Mouse (Mus musculus) olfactory bulb, adult 2 months (tissue): ENCODE data around the gene Trim38. TPM values are rescaled to one million over a fixed set of nuclear protein-coding genes. Genes with fewer than 3 reads are reported as not detected.

Experiments
- H3K27ac ChIP-seq: fragments of 200-500 bp; 2 replicates; pipeline ENCODE4 v1.5.1; 2012; ENCODE audit warnings: low read depth, low read length; ENCODE audit not compliant: insufficient read depth
- H3K4me1 ChIP-seq: fragments of 200-500 bp; 2 replicates; pipeline ENCODE4 v1.6.1; 2012; ENCODE audit warnings: low read length; ENCODE audit not compliant: control insufficient read depth, insufficient read depth
- H3K4me3 ChIP-seq: fragments of 200-500 bp; 2 replicates; pipeline ENCODE4 v1.5.1; 2012; ENCODE audit warnings: mild to moderate bottlenecking, low read depth, low read length, moderate library complexity; ENCODE audit not compliant: insufficient read depth
- CTCF ChIP-seq: fragments of 200-500 bp; IDR thresholded peaks from 2 replicates; pipeline ENCODE4 v1.5.1; 2012; ENCODE audit warnings: low read depth, mild to moderate bottlenecking, low read length, moderate library complexity; ENCODE audit not compliant: insufficient read depth
- POLR2A ChIP-seq: fragments of 200-500 bp; IDR thresholded peaks from 2 replicates; pipeline ENCODE4 v1.6.1; 2012; ENCODE audit warnings: mild to moderate bottlenecking, low read depth, low read length, moderate library complexity; ENCODE audit not compliant: insufficient read depth
- WGBS: fragments of 180-500 bp; shearing (Covaris S2); methylation state at CpG from one replicate; pipeline ENCODE4 v1.1.7; 2018; 5-methylcytosine and 5-hydroxymethylcytosine counted together
- polyA plus RNA-seq: library from polyadenylated mRNA; stranded (reverse); fragments of >200 nt; gene quantifications from 2 replicates; pipeline ENCODE4 v1.2.4, GENCODE M21; 2012; ENCODE audit warnings: low replicate concordance; ENCODE audit not compliant: missing spikeins, insufficient read depth, insufficient read length

Trim38 gene
- polyA plus RNA-seq, 1 experiment = not detected

DNA sequence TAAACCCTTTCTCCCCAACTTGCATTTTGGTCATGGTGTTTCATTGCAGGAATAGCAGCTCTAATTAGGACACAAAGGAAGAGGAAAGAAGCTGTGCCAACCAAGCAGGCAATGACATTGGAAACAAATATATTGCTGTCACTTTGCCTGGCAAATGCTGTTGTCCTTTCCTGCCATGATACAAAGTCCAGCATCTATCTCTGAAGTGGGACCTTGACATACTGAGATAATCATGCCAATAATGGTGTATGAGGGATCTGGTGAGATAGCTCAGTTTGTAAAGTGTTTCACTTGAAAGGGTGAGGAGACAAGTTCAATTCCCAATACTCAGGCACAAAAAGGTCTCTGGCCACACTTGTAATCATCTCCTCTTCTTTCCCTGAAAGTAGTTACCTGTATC is 2.9 kb upstream of the Trim38 start:
- no peak overlapping the region for H3K4me3 ChIP-seq
- no peak overlapping the region for H3K27ac ChIP-seq
- peaks cover 3% of the 10 kb centered on the region; the same call in 1 of the 2 replicates for H3K4me1 ChIP-seq
- TF ChIP-seq CTCF = no peak
- no peak for TF ChIP-seq POLR2A

DNA sequence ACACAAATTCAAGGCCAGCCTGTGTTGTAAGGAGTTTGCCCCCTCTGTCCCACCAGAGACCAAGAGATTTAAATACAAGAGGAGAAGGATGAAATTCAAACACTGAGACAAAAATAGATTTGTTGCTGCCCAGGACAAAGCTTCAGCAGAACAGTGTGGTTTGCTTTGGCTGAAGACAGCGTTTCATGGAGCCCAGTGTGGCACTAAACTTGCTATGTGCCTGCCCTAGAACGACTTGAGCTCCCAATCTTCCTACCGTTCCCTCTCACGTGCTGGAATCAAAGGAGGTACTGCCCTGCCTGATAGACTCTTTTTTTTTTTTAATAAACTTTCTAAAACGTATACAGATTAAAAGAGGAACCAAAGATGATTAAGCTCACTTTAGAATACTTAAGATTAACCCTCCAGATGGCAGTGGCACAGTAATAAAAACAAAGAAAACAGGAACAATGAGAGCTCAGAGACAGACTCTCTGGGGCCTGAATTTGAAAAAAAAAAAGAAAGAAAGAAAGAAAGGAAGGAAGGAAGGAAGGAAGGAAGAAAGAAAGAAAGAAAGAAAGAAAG is 797 bp upstream of the Trim38 start:
- Histone ChIP-seq H3K27ac (no peak overlapping the region), H3K4me1 (peaks cover 6% of the 10 kb centered on the region), H3K4me3 (no peak overlapping the region)
- WGBS = 45% methylated on average over 5 of the region's 5 CpGs
- TF ChIP-seq CTCF = no peak
- TF ChIP-seq POLR2A = no peak

DNA sequence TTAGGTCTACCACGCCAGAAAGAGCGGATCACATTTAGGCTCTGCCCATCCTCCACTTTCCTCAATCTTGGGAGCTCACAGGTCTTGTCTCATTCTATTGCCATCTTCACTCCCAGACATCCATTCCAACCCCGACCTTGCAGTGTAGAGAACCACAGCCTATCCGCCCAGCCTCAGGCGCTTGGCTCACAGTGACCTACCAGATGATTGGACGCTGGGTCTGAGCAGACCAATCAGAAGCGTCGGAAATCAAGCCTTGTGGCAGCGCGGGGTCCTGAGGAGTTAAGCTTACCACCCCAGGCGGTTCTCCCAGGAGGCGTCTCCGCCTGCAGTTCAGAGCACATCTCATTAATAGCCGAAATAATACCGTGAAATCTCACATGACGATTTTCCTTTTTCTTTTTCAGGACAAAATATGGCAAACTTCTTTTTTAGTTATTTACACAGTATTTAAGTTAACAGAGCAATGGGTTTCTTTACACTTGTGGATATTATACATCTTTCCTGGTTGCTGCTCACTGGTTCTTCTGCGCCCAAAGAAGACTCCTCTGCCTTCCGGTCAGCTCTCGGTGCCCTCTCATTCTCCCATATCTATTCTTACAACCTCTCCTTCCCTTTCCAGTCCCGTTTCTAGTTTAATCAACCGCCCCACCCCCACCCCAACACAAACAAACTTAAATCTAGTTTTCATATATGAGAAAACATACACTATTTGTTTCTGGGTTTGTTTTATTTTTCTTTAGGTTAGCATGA is 3.0 kb downstream of the Trim38 start:
- peaks cover 3% of the 10 kb centered on the region for H3K4me1 ChIP-seq
- no peak overlapping the region for H3K4me3 ChIP-seq
- TF ChIP-seq POLR2A = no peak
- no peak for TF ChIP-seq CTCF
- no peak overlapping the region for H3K27ac ChIP-seq
- whole genome bisulfite sequencing = 26% methylated on average over 21 of the region's 21 CpGs

GRCm38 (mm10) chr13:23778339-23778738 is 8.6 kb downstream of the Trim38 start:
- no peaks in the 10 kb centered on the region for H3K4me1 ChIP-seq
- H3K27ac ChIP-seq = no peak overlapping the region
- no peak overlapping the region for H3K4me3 ChIP-seq
- WGBS = 87% methylated on average over 7 of the region's 7 CpGs
- TF ChIP-seq CTCF (no peak), POLR2A (no peak)

DNA sequence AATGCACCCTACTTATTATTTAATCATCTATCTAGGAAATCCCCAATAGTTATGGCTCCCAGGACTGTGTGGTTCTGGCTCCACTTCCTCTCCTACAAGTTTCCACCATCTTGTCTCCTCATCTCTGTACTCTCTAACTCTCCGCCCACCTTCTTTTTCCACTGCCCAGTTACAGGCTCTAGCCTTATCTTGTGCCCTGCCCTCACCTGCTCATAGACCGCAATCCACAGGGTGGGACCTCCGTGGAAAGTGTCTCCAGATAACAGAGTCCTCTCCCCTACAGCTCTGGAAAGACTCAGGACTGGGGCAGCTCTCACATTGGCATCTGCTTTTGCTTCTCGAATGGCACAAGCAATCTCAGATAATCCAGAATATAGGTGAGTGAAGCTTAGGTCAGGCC is 9.3 kb downstream of the Trim38 start:
- no peak for TF ChIP-seq CTCF
- WGBS = 92% methylated on average over 4 of the region's 4 CpGs
- Histone ChIP-seq H3K4me1 (no peaks in the 10 kb centered on the region), H3K4me3 (no peak overlapping the region), H3K27ac (no peak overlapping the region)

DNA sequence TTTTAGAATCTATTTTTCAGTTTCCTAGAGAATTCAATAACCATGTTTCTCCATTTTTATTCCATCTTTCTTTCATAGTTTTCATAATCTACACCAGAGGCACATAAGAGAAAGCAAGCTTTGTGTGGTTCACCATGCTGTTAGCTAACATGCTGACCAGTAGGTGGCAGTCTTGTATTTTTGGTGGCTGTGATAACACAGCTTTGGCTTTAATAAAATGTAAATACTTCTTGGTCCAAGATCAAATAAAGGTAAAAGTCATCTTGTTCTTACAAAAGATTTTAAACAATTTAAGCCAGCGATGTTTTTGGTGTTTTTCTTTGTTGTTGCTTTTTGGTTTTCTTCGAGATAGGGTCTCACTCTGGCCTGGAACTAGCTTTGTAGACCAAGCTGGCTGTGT is 22.8 kb downstream of the Trim38 start:
- H3K4me1 ChIP-seq = no peaks in the 10 kb centered on the region
- H3K27ac ChIP-seq = no peak overlapping the region
- 38% methylated on average over 2 of the region's 2 CpGs for WGBS
- H3K4me3 ChIP-seq = no peak overlapping the region
- TF ChIP-seq POLR2A (no peak), CTCF (no peak)

GRCm38 (mm10) chr13:23799405-23799804 is 29.7 kb downstream of the Trim38 start:
- Histone ChIP-seq H3K4me1 (no peaks in the 10 kb centered on the region), H3K27ac (no peak overlapping the region), H3K4me3 (no peak overlapping the region)
- TF ChIP-seq POLR2A (no peak), CTCF (no peak)
- whole genome bisulfite sequencing = 88% methylated on average over 5 of the region's 5 CpGs

- H3K4me3 ChIP-seq = no peak overlapping the region
- WGBS = 87% methylated on average over 2 of the region's 2 CpGs
- H3K4me1 ChIP-seq = no peaks in the 10 kb centered on the region
- TF ChIP-seq POLR2A = no peak
- no peak overlapping the region for H3K27ac ChIP-seq
These were observed 34.8 kb downstream of the Trim38 start for GRCm38 (mm10) chr13:23804532-23804931.

GRCm38 (mm10) chr13:23806422-23807052 is 36.8 kb downstream of the Trim38 start, which contains the start of gene Slc17a2:
Gene Slc17a2, plus strand, starts transcription at chr13:23806993.
- H3K4me1 ChIP-seq = no peaks in the 10 kb centered on the region
- 93% methylated on average over 15 of the region's 15 CpGs for WGBS
- no peak within 1 kb of the TSS for H3K27ac ChIP-seq
- H3K4me3 ChIP-seq = no peak within 1 kb of the TSS
- TF ChIP-seq POLR2A (no peak), CTCF (no peak)
